Mouse (Mus musculus): ENCODE results near the gene Hsd11b1. TPM values are rescaled to one million over a fixed set of nuclear protein-coding genes. Genes with fewer than 3 reads are reported as not detected.

The Hsd11b1 gene
- polyA plus RNA-seq, 1 experiment, result not detected

DNA sequence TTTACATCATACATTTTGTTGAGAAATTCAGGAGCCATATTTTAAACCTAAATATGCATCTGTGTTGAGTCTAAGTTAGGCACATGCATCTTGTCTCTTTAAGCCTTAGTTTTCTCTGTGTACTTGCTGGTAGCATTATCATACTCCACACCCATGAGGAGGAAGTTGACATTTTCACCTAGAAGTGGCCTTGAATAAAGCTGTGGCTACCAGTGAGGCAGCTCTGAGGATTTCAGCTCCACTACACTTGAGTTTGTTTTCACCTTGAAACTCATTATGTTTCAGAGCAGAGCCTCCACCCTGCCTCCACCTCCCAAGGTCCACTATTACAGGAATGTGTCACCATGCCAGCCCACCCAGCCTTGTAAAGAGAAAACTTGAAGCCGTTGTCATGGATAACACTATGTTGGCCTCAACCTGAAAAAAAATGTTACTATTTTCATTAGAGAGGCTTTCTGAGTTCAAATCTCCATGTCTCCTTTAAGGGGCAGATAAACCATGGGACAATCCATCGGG lies 29.7 kb downstream of the Hsd11b1 start:
- TF ChIP-seq GATA1 (IDR thresholded peaks at IDR 0.05; ENCODE audit: low read length), result no peak

GRCm38 (mm10) chr1:193232732-193233131 lies 31.1 kb downstream of the Hsd11b1 start:
- TF ChIP-seq GATA1 (IDR thresholded peaks at IDR 0.05; ENCODE audit: low read length), result no peak

GRCm38 (mm10) chr1:193230935-193231334 lies 32.9 kb downstream of the Hsd11b1 start:
- TF ChIP-seq GATA1 (IDR thresholded peaks at IDR 0.05; ENCODE audit: low read length), result no peak

- TF ChIP-seq GATA1 (IDR thresholded peaks at IDR 0.05; ENCODE audit: low read length), result no peak
Measured at GRCm38 (mm10) chr1:193230531-193230930, 33.3 kb downstream of the Hsd11b1 start.

GRCm38 (mm10) chr1:193229570-193229969 lies 34.3 kb downstream of the Hsd11b1 start:
- TF ChIP-seq GATA1 (IDR thresholded peaks at IDR 0.05; ENCODE audit: low read length), result no peak

GRCm38 (mm10) chr1:193227537-193227936 lies 36.3 kb downstream of the Hsd11b1 start:
- TF ChIP-seq GATA1 (IDR thresholded peaks at IDR 0.05; ENCODE audit: low read length), result no peak

DNA sequence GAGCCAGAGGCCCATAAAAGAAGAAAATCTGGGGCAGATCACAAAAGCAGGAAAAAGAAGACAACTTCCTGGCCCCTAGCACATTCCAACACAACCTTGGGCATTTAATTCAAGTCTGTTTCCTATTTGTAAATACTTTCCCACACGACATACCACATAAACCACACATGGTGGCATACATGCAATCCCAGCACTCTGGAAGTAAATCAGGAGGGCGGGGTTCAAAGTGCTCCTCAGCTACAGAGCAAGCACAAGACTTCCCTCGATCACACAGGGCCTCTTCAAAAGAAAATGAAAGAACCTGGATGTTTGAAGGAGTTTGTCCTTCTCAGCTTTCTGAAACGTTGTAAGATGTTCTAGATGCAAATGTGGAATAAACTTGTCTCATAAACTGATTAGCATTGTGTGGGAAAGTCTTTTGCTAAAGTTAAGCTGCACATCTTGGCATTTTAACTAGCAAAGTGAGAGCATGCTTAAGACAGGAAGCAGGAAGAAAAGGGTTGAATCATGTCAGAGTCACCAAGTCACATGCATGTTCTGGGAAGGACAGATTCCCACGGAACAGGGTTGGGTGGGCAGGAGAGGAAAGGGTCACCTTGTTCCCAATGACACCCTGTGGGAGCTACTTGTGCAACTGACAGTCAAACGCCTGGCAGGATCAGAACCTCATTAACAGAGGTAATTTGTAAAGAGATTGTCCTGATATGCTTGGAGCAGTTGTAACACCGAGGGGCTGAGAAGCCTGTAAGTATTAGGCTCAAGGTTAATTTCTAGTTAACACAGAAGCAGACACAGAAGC lies 37.0 kb downstream of the Hsd11b1 start:
- no peak for TF ChIP-seq GATA1 (IDR thresholded peaks at IDR 0.05; ENCODE audit: low read length)

- no peak for TF ChIP-seq GATA1 (IDR thresholded peaks at IDR 0.05; ENCODE audit: low read length)
Measured at GRCm38 (mm10) chr1:193226114-193226513, 37.8 kb downstream of the Hsd11b1 start.

DNA sequence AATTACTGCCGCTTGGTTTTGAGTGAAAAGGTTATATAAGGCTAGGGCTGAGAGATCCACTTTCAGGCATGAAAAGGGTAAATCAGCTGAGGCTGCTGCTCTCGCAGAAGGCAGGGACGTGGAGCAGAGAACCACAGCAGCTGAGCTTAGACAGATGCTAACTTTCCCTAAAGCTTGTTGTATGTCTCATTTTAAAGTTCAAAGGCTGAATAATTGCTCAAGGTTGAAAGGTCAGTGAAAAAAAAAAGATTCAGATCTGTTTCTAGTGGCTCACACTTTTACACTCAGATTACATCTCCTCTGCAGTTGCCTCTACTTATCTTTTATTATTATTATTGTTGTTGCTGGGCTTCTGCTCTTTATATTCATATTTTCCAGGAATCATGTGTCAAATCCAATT lies 38.3 kb downstream of the Hsd11b1 start:
- TF ChIP-seq GATA1 (IDR thresholded peaks at IDR 0.05; ENCODE audit: low read length), result no peak

- TF ChIP-seq GATA1 (IDR thresholded peaks at IDR 0.05; ENCODE audit: low read length), result no peak
Measured at GRCm38 (mm10) chr1:193220408-193220807, 43.5 kb downstream of the Hsd11b1 start.

DNA sequence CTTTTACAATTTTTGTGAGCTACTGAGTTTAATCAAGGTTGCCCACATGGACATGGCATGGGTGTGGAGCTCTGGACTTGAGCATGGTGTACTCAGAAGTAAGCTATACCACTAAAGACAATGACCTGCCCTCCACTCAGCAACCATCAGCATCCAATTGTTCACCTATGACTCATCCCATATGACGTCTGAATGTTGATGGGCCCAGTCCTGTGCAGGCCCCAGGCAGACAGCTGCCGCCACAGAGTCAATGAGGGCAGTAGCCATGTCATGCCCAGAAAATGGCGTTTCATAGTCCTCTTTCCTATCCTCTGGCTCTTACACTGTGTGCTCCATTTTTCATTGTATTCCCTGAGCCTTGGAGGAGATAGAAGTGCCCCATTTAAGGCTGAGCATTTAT lies 47.9 kb downstream of the Hsd11b1 start:
- TF ChIP-seq GATA1 (IDR thresholded peaks at IDR 0.05; ENCODE audit: low read length), result no peak

GRCm38 (mm10) chr1:193214053-193214452 lies 49.8 kb downstream of the Hsd11b1 start:
- TF ChIP-seq GATA1 (IDR thresholded peaks at IDR 0.05; ENCODE audit: low read length), result no peak

- no peak for TF ChIP-seq GATA1 (IDR thresholded peaks at IDR 0.05; ENCODE audit: low read length)
Measured at GRCm38 (mm10) chr1:193211371-193211770, 52.5 kb downstream of the Hsd11b1 start.

GRCm38 (mm10) chr1:193208178-193208577 lies 55.7 kb downstream of the Hsd11b1 start:
- TF ChIP-seq GATA1 (IDR thresholded peaks at IDR 0.05; ENCODE audit: low read length), result no peak

DNA sequence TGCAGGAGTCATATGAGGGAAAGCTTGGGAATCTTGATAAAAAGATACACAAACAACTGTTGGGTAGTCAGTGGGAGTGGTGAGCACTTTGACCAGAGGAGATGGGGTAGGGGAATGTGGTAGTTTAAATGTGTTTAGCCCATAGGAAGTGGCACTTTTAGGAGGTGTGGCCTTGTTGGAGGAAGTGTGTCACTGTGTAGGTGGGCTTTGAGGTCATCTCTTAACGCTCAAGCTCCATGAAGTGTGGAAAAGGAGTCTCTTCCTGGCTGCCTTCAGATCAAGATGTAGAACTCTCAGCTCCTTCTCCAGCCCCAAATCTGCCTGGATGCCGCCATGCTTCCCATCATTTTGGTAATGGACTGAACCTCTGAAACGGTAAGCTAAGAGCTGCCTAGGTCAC lies 56.4 kb downstream of the Hsd11b1 start, which contains the start of gene Lamb3:
TSS of gene Lamb3 (plus strand) at position 197 of the 400 bp plus-strand sequence.
- TF ChIP-seq GATA1 (IDR thresholded peaks at IDR 0.05; ENCODE audit: low read length), result no peak

- no peak for TF ChIP-seq GATA1 (IDR thresholded peaks at IDR 0.05; ENCODE audit: low read length)
Measured at GRCm38 (mm10) chr1:193205431-193205830, 58.4 kb downstream of the Hsd11b1 start.

DNA sequence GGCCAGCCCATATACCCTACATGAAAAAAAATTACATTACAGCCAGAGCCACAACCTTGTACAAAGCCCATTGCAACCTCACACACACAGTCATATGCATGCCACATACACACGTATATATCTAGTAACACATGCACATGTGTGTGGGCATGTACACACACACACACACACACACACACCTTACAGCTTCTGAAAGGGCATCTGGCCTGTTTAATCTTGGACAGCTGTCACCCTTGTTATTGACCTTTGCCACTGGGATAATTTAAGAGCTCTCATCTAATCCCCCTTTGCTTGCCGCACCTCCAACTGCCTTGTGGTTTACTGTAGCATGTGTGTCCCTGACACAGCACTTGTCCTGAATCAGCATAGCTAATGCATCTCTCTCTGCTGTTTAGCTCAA lies 60.1 kb downstream of the Hsd11b1 start:
- TF ChIP-seq GATA1 (IDR thresholded peaks at IDR 0.05; ENCODE audit: low read length), result no peak
